Mouse (Mus musculus) neural tube, embryonic 12.5 days (tissue): ENCODE measurements around the gene Ptpra. TPM values are rescaled to one million over a fixed set of nuclear protein-coding genes. Genes with fewer than 3 reads are reported as not detected.

Source experiments
- ATAC-seq: fragments of 200-750 bp; cut with Nextera tagmentation; 2 replicates; pipeline ENCODE4 v1.8.0; 2017; ENCODE audit warnings: low read depth, mild to moderate bottlenecking, moderate TSS enrichment, moderate library complexity; ENCODE audit not compliant: low FRiP score
- H3K27ac ChIP-seq: fragments of 300-500 bp; sonication (generic); 2 replicates; pipeline ENCODE4 v1.5.1; 2016
- H3K27me3 ChIP-seq: fragments of 300-500 bp; sonication (generic); replicated peaks from 2 replicates; pipeline ENCODE4 v1.6.1; 2016; ENCODE audit warnings: mild to moderate bottlenecking
- H3K36me3 ChIP-seq: fragments of 300-500 bp; sonication (generic); 2 replicates; pipeline ENCODE4 v1.6.1; 2016; ENCODE audit warnings: mild to moderate bottlenecking
- H3K4me1 ChIP-seq: fragments of 300-500 bp; sonication (generic); 2 replicates; pipeline ENCODE4 v1.6.1; 2016
- H3K4me2 ChIP-seq: fragments of 300-500 bp; sonication (generic); replicated peaks from 2 replicates; pipeline ENCODE4 v1.6.1; 2016; ENCODE audit warnings: mild to moderate bottlenecking
- H3K4me3 ChIP-seq: fragments of 300-500 bp; sonication (generic); 2 replicates; pipeline ENCODE4 v1.5.1; 2016
- H3K9ac ChIP-seq: fragments of 300-500 bp; sonication (generic); 2 replicates; pipeline ENCODE4 v1.6.1; 2016; ENCODE audit warnings: mild to moderate bottlenecking
- H3K9me3 ChIP-seq: fragments of 300-500 bp; sonication (generic); 2 replicates; pipeline ENCODE4 v1.6.1; 2016; ENCODE audit warnings: mild to moderate bottlenecking
- WGBS: fragments of 180-500 bp; shearing (Covaris S2); methylation state at CpG from one replicate; pipeline ENCODE4 v1.1.7; 2016; 5-methylcytosine and 5-hydroxymethylcytosine counted together
- microRNA-seq: library from miRNA; unstranded; fragments of <30 nt; microRNA quantifications from one replicate; pipeline ENCODE4, GENCODE M21; 2017
- polyA plus RNA-seq: library from polyadenylated mRNA; unstranded; fragments of >200 nt; fragmentation: Nextera tagmentation; extraction: Ambion mirVana; gene quantifications from 2 replicates; pipeline ENCODE4 v1.2.1, GENCODE M21; 2016

The Ptpra gene
- polyA plus RNA-seq, 1 experiment from 2014 or later: 124 TPM

GRCm38 (mm10) chr2:130589157-130589556 is 139.1 kb downstream of the Ptpra start:
- Histone ChIP-seq H3K36me3 (peaks cover 34% of the 10 kb centered on the region), H3K27me3 (peaks cover under 1% of the 10 kb centered on the region; the same call in 1 of the 2 replicates), H3K4me3 (no peak overlapping the region), H3K9ac (no peak overlapping the region), H3K4me1 (no peaks in the 10 kb centered on the region), H3K27ac (no peak overlapping the region), H3K4me2 (no peak overlapping the region), H3K9me3 (no peaks in the 10 kb centered on the region)
- ATAC-seq: no peak
- 72% methylated on average over 4 of the region's 4 CpGs for WGBS

DNA sequence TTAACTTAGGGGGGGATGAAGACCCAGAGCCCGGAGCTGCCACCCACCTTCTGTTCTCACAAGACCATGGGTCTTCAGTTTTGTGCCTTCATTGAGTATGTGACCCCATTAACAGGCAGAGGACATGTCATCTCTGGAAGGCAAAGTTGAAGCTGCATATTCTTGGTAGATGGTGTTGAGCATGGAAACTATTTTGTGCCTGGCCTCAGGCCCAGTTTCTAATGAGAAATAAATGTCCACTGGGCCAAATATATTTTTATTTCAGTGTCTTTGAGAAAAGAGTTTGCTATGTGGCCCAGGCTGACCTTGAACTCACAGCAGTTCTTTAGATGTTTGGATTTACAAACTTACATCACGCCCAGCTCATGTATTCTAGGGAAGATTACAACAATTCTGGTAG is 139.7 kb downstream of the Ptpra start:
- H3K9ac ChIP-seq: no peak overlapping the region
- no peak overlapping the region for H3K4me3 ChIP-seq
- peaks cover 38% of the 10 kb centered on the region for H3K36me3 ChIP-seq
- ATAC-seq: no peak
- H3K4me2 ChIP-seq: no peak overlapping the region
- H3K27me3 ChIP-seq: no peaks in the 10 kb centered on the region
- H3K27ac ChIP-seq: no peak overlapping the region
- WGBS: 94% methylated on average over 2 of the region's 2 CpGs
- no peaks in the 10 kb centered on the region for H3K9me3 ChIP-seq
- no peaks in the 10 kb centered on the region for H3K4me1 ChIP-seq

- WGBS: 92% methylated on average over 2 of the region's 2 CpGs
- Histone ChIP-seq H3K27ac (no peak overlapping the region), H3K27me3 (no peaks in the 10 kb centered on the region), H3K36me3 (peaks cover 50% of the 10 kb centered on the region), H3K9me3 (no peaks in the 10 kb centered on the region), H3K4me3 (no peak overlapping the region), H3K4me2 (no peak overlapping the region), H3K4me1 (no peaks in the 10 kb centered on the region), H3K9ac (no peak overlapping the region)
- ATAC-seq: no peak
These were observed 140.9 kb downstream of the Ptpra start for GRCm38 (mm10) chr2:130591016-130591415.

- Histone ChIP-seq H3K27ac (no peak overlapping the region), H3K9ac (no peak overlapping the region), H3K9me3 (no peaks in the 10 kb centered on the region), H3K4me2 (no peak overlapping the region), H3K4me1 (no peaks in the 10 kb centered on the region), H3K36me3 (peaks cover 76% of the 10 kb centered on the region), H3K27me3 (no peaks in the 10 kb centered on the region), H3K4me3 (no peak overlapping the region)
- WGBS: 96% methylated on average over 1 of the region's 1 CpGs
- ATAC-seq: no peak
These were observed 145.5 kb downstream of the Ptpra start for GRCm38 (mm10) chr2:130595596-130595995.

GRCm38 (mm10) chr2:130597601-130598010 is 147.5 kb downstream of the Ptpra start:
- no peak overlapping the region for H3K4me3 ChIP-seq
- peaks cover 69% of the 10 kb centered on the region for H3K36me3 ChIP-seq
- no peak overlapping the region for H3K9ac ChIP-seq
- H3K27ac ChIP-seq: no peak overlapping the region
- H3K27me3 ChIP-seq: no peaks in the 10 kb centered on the region
- H3K4me1 ChIP-seq: no peaks in the 10 kb centered on the region
- ATAC-seq: no peak
- WGBS: 26% methylated on average over 1 of the region's 1 CpGs
- H3K9me3 ChIP-seq: no peaks in the 10 kb centered on the region
- H3K4me2 ChIP-seq: no peak overlapping the region

DNA sequence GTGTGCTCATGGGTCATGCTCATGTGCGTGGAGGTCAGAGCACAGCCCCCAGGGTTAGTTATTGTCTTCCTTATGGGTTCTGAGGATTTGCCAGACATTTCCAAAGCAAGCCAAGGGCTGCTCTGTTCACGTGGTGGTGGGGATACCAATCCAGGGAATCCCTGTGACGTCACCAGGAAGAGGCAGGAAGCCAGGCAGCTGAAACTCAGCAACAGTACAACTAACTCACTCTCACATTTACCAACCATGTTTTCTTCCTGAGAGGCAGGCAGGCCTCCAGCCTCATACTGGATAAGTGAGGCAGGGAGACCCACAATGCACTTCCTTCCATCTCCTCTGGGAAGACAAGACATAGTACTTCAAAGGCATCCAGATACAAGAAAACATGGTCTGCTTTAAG is 148.3 kb downstream of the Ptpra start:
- no peak overlapping the region for H3K9ac ChIP-seq
- H3K9me3 ChIP-seq: no peaks in the 10 kb centered on the region
- no peak overlapping the region for H3K4me2 ChIP-seq
- H3K27me3 ChIP-seq: no peaks in the 10 kb centered on the region
- no peak overlapping the region for H3K27ac ChIP-seq
- peaks cover 70% of the 10 kb centered on the region for H3K36me3 ChIP-seq
- H3K4me1 ChIP-seq: no peaks in the 10 kb centered on the region
- ATAC-seq: no peak
- 81% methylated on average over 3 of the region's 3 CpGs for WGBS
- no peak overlapping the region for H3K4me3 ChIP-seq

- Histone ChIP-seq H3K4me1 (no peaks in the 10 kb centered on the region), H3K9ac (no peak overlapping the region), H3K9me3 (no peaks in the 10 kb centered on the region), H3K27ac (no peak overlapping the region), H3K4me3 (no peak overlapping the region), H3K27me3 (no peaks in the 10 kb centered on the region), H3K4me2 (no peak overlapping the region), H3K36me3 (peaks cover 47% of the 10 kb centered on the region)
- WGBS: 83% methylated on average over 4 of the region's 4 CpGs
- ATAC-seq: no peak
These were observed 152.1 kb downstream of the Ptpra start for GRCm38 (mm10) chr2:130602195-130602594.

Small RNAs within 50 kb of the gene (microRNA-seq; reads per million reads assigned to microRNA genes)
- not detected for gene Gm23876

Other genes starting within 250 kb of the Ptpra start
- 288 and 289 TPM in 2 replicates for gene Nop56, start 175.8 kb upstream of the Ptpra start, polyA plus RNA-seq
- 128 and 133 TPM in 2 replicates for gene Idh3b, start 165.7 kb upstream of the Ptpra start, polyA plus RNA-seq
- gene Ebf4, start 155.1 kb upstream of the Ptpra start, polyA plus RNA-seq: 3.8 and 4.3 TPM in 2 replicates
- 32.2 and 34.3 TPM in 2 replicates for gene Cpxm1, start 52.7 kb upstream of the Ptpra start, polyA plus RNA-seq
- 0.10 and 0.13 TPM in 2 replicates for gene Gm28372, start 45.0 kb upstream of the Ptpra start, polyA plus RNA-seq
- gene 1700020A23Rik, start 45.0 kb upstream of the Ptpra start, polyA plus RNA-seq: 0.29 TPM in 1 of 2 replicates, not detected in the other
- gene Tmem239, start 43.8 kb upstream of the Ptpra start, polyA plus RNA-seq: not detected in 2 replicates
- gene Vps16, start 25.9 kb upstream of the Ptpra start, polyA plus RNA-seq: 104 and 120 TPM in 2 replicates
- gene Pced1a, start 25.6 kb upstream of the Ptpra start, polyA plus RNA-seq: 11.8 TPM in 2 replicates
- 77.7 and 80.8 TPM in 2 replicates for gene Mrps26, start 113.5 kb downstream of the Ptpra start, polyA plus RNA-seq
- not detected in 2 replicates for gene Oxt, start 125.9 kb downstream of the Ptpra start, polyA plus RNA-seq
- not detected in 2 replicates for gene Avp, start 132.3 kb downstream of the Ptpra start, polyA plus RNA-seq
- gene Fastkd5, start 179.7 kb downstream of the Ptpra start, polyA plus RNA-seq: 15.1 and 17.2 TPM in 2 replicates
- gene Ubox5, start 179.8 kb downstream of the Ptpra start, polyA plus RNA-seq: 13.1 and 14.4 TPM in 2 replicates
- 7.5 and 8.2 TPM in 2 replicates for gene Lzts3, start 192.5 kb downstream of the Ptpra start, polyA plus RNA-seq
- gene Ddrgk1, start 214.4 kb downstream of the Ptpra start, polyA plus RNA-seq: 57.4 and 58.4 TPM in 2 replicates
- 138 and 142 TPM in 2 replicates for gene Itpa, start 217.3 kb downstream of the Ptpra start, polyA plus RNA-seq
- 0.11 and 0.20 TPM in 2 replicates for gene Slc4a11, start 247.2 kb downstream of the Ptpra start, polyA plus RNA-seq